27 mouse cellular contexts compared by ENCODE assay signal in genomic region chr10:14314004-14314581, GRCm38 (mm10).
DNase-seq lines count a peak whose midpoint lies in the region; ATAC-seq and TF ChIP-seq lines count a peak whose summit lies in the region.
"Had no signal": no experiment of that assay in that cellular context is flagged by ENCODE, and none has a peak within 500 bp of the region (broad histone marks: within the 10 kb centered on the region; RNA-seq: fewer than 3 reads in every experiment).

No protein-coding gene starts in this region.

- H3K4me3 ChIP-seq in C2C12 (ENCODE audit: insufficient read depth, poor library complexity, severe bottlenecking) (no peak overlapping the region), myocyte (no peak overlapping the region)
- H3K4me3 ChIP-seq in lung, postnatal 0 days (ENCODE audit: low read depth, low read length) = no peak overlapping the region
- H3K4me3 ChIP-seq: embryonic facial prominence, embryonic 12.5 days; hindbrain, embryonic 13.5 days; midbrain, embryonic 10.5 days; midbrain, embryonic 15.5 days had no signal

- intact Hi-C loops in gastrocnemius, postnatal 14 days (cut with DNase I; ENCODE audit: low total_unique reads) = loop anchor here (10.0 kb wide), 1 partner anchor 749 kb away; no protein-coding TSS in a partner anchor

- H3ac ChIP-seq in C2C12 (ENCODE audit: control insufficient read depth, insufficient read length, low read depth) (no peak overlapping the region), myocyte (ENCODE audit: control insufficient read depth, insufficient read length) (no peak overlapping the region)

- no peak for TF ChIP-seq POLR2A in myocyte (IDR thresholded peaks at IDR 0.05; ENCODE audit: insufficient read length, low read depth)

- TF ChIP-seq EP300 in lung, postnatal 0 days (IDR thresholded peaks at IDR 0.05) = no peak

- H3K4me2 ChIP-seq in myocyte (ENCODE audit: low read depth) = peak overlapping the region; percentile 44
- H3K4me2 ChIP-seq in lung, postnatal 0 days (replicated peaks; ENCODE audit: low read depth, low read length) = no peak overlapping the region
- H3K4me2 ChIP-seq: embryonic facial prominence, embryonic 12.5 days; heart, embryonic 11.5 days; hindbrain, embryonic 13.5 days; midbrain, embryonic 15.5 days had no signal

- no peak overlapping the region for H3K9ac ChIP-seq in lung, postnatal 0 days (replicated peaks; ENCODE audit: low read depth)
- H3K9ac ChIP-seq: embryonic facial prominence, embryonic 12.5 days; hindbrain, embryonic 13.5 days; liver, embryonic 14.5 days; midbrain, embryonic 15.5 days had no signal

- no peak for TF ChIP-seq CTCF in C2C12 (IDR thresholded peaks at IDR 0.05; ENCODE audit: control insufficient read depth, insufficient read depth, insufficient read length)
- TF ChIP-seq CTCF in lung, postnatal 0 days (IDR thresholded peaks at IDR 0.05) = no peak

- H3K36me3 ChIP-seq in C2C12 (ENCODE audit: control insufficient read depth, insufficient read depth) = no peaks in the 10 kb centered on the region
- H3K36me3 ChIP-seq in myocyte (ENCODE audit: control insufficient read depth, insufficient read depth) = no peaks in the 10 kb centered on the region
- no peaks in the 10 kb centered on the region for H3K36me3 ChIP-seq in lung, postnatal 0 days (ENCODE audit: insufficient read depth, low read length)
- H3K36me3 ChIP-seq: embryonic facial prominence, embryonic 12.5 days; hindbrain, embryonic 13.5 days; midbrain, embryonic 10.5 days; midbrain, embryonic 15.5 days had no signal

- H3K79me2 ChIP-seq in C2C12 (ENCODE audit: control insufficient read depth, insufficient read depth) = no peaks in the 10 kb centered on the region
- no peaks in the 10 kb centered on the region for H3K79me2 ChIP-seq in myocyte (ENCODE audit: control insufficient read depth, insufficient read depth)

- no peak for DNase-seq in frontal cortex, postnatal 10 days (ENCODE audit: low spot score in 2 of 2)
- DNase-seq in right cerebral cortex, adult 18-20 months = peak; percentile 57
- no peak for DNase-seq in right cerebral cortex, postnatal 14 days
- DNase-seq in lung, postnatal 0 days (ENCODE audit: low spot score) = no peak
- DNase-seq in gastrocnemius, postnatal 14 days = no peak
- DNase-seq: adrenal gland, adult 2 months; adrenal gland, postnatal 36 days; cerebellum, adult 2 months; cerebellum, postnatal 14 days; embryo, embryonic 11 days; gastrocnemius, postnatal 10 days; heart, postnatal 36 days; kidney, adult 9 months; kidney, postnatal 10 days; liver; lung, adult 2 months; spleen, adult 18-20 months had no signal

- H3K4me1 ChIP-seq in lung, postnatal 0 days (ENCODE audit: insufficient read depth, low read depth, low read length) = no peaks in the 10 kb centered on the region
- H3K4me1 ChIP-seq: embryonic facial prominence, embryonic 12.5 days; hindbrain, embryonic 13.5 days; midbrain, embryonic 10.5 days; midbrain, embryonic 15.5 days had no signal

- WGBS in lung, postnatal 0 days = 59% methylated on average over 10 of the region's 10 CpGs

- H3K27me3 ChIP-seq in C2C12 (ENCODE audit: control insufficient read depth, insufficient read depth, insufficient read length) (no peaks in the 10 kb centered on the region), myocyte (ENCODE audit: control insufficient read depth, insufficient read depth, insufficient read length) (no peaks in the 10 kb centered on the region)
- no peaks in the 10 kb centered on the region for H3K27me3 ChIP-seq in lung, postnatal 0 days (replicated peaks; ENCODE audit: insufficient read depth, low read length)
- H3K27me3 ChIP-seq: embryonic facial prominence, embryonic 12.5 days; hindbrain, embryonic 13.5 days; midbrain, embryonic 15.5 days had no signal

- H3K27ac ChIP-seq in lung, postnatal 0 days (ENCODE audit: low read length) = no peak overlapping the region
- H3K27ac ChIP-seq: embryonic facial prominence, embryonic 12.5 days; hindbrain, embryonic 13.5 days; liver, embryonic 14.5 days; midbrain, embryonic 10.5 days; midbrain, embryonic 15.5 days had no signal

- no peaks in the 10 kb centered on the region for H3K79me3 ChIP-seq in C2C12 (ENCODE audit: low read depth)

- H3K9me3 ChIP-seq in lung, postnatal 0 days (ENCODE audit: low read length) = no peaks in the 10 kb centered on the region
- H3K9me3 ChIP-seq: embryonic facial prominence, embryonic 12.5 days; hindbrain, embryonic 13.5 days; midbrain, embryonic 10.5 days; midbrain, embryonic 15.5 days had no signal

- peak; percentile 60 for ATAC-seq in frontal cortex, adult (ENCODE audit: low TSS enrichment)
- ATAC-seq in lung, postnatal 0 days = no peak
- ATAC-seq: intestine, postnatal 0 days; midbrain, embryonic 15.5 days had no signal

TF ChIP-seq in C2C12, 6 proteins besides CTCF, POLR2A, EP300 and RAD21:
- TF ChIP-seq USF1 (IDR thresholded peaks at IDR 0.05; ENCODE audit: low read depth) = peak; percentile 93
- no peak for TF ChIP-seq CEBPB (IDR thresholded peaks at IDR 0.05; ENCODE audit: low read depth)
- TF ChIP-seq MAX (IDR thresholded peaks at IDR 0.05) = no peak

TF ChIP-seq in myocyte, 11 proteins besides CTCF, POLR2A, EP300 and RAD21:
- TF ChIP-seq MYOD1 (IDR thresholded peaks at IDR 0.05; ENCODE audit: control insufficient read depth in 1 of 3, insufficient read length in 2 of 3, low read depth in 2 of 3) (no peak), MAX (IDR thresholded peaks at IDR 0.05; ENCODE audit: low read depth) (no peak), USF1 (IDR thresholded peaks at IDR 0.05; ENCODE audit: low read depth) (peak; percentile 80)
